ENCODE assay signal across 8 mouse cellular contexts in genomic region chr2:127207547-127208451, GRCm38 (mm10). TPM values are rescaled to one million over a fixed set of nuclear protein-coding genes. Genes with fewer than 3 reads are reported as not detected.
DNase-seq lines count a peak whose midpoint lies in the region; ATAC-seq and TF ChIP-seq lines count a peak whose summit lies in the region.

TSS of gene 1810024B03Rik (minus strand) at chr2:127208280.
TSS of gene Snrnp200 (plus strand) at chr2:127208386.

- peaks cover 9% of the 10 kb centered on the region for H3K4me1 ChIP-seq in embryonic facial prominence, embryonic 14.5 days (ENCODE audit: control insufficient read depth, insufficient read depth, low read length)
- H3K4me1 ChIP-seq in heart, adult 2 months (ENCODE audit: control insufficient read depth, insufficient read depth, low read length), result peaks cover 4% of the 10 kb centered on the region
- H3K4me1 ChIP-seq in limb, embryonic 13.5 days, result peaks cover 10% of the 10 kb centered on the region
- peaks cover 14% of the 10 kb centered on the region for H3K4me1 ChIP-seq in midbrain, embryonic 16.5 days (ENCODE audit: control insufficient read depth, insufficient read depth, low read length)

- H3K9ac ChIP-seq in embryonic facial prominence, embryonic 14.5 days (ENCODE audit: low read depth, low read length), result peak within 1 kb of the TSS; percentile 90
- H3K9ac ChIP-seq in heart, adult 2 months (ENCODE audit: low read depth, low read length), result peak within 1 kb of the TSS; percentile 86
- peak within 1 kb of the TSS; percentile 88 for H3K9ac ChIP-seq in limb, embryonic 13.5 days
- peak within 1 kb of the TSS; percentile 67 for H3K9ac ChIP-seq in midbrain, embryonic 16.5 days (ENCODE audit: low read depth, low read length)

- peak within 1 kb of the TSS; percentile 94 for H3K4me3 ChIP-seq in embryonic facial prominence, embryonic 14.5 days (ENCODE audit: low read depth, low read length)
- H3K4me3 ChIP-seq in heart, adult 2 months, result peak within 1 kb of the TSS; percentile 86
- peak within 1 kb of the TSS; percentile 92 for H3K4me3 ChIP-seq in limb, embryonic 13.5 days
- H3K4me3 ChIP-seq in midbrain, embryonic 16.5 days (ENCODE audit: low read depth, low read length), result peak within 1 kb of the TSS; percentile 58

- no peaks in the 10 kb centered on the region for H3K9me3 ChIP-seq in embryonic facial prominence, embryonic 14.5 days (ENCODE audit: control insufficient read depth, low read length)
- H3K9me3 ChIP-seq in limb, embryonic 13.5 days, result no peaks in the 10 kb centered on the region
- H3K9me3 ChIP-seq in midbrain, embryonic 16.5 days (replicated peaks; ENCODE audit: control insufficient read depth, low read length, poor library complexity, severe bottlenecking), result no peaks in the 10 kb centered on the region

- peaks cover 32% of the 10 kb centered on the region for H3K36me3 ChIP-seq in embryonic facial prominence, embryonic 14.5 days (ENCODE audit: control insufficient read depth, insufficient read depth, low read length)
- peaks cover 7% of the 10 kb centered on the region for H3K36me3 ChIP-seq in heart, adult 2 months (ENCODE audit: control insufficient read depth, insufficient read depth, low read length)
- H3K36me3 ChIP-seq in limb, embryonic 13.5 days, result peaks cover 33% of the 10 kb centered on the region
- H3K36me3 ChIP-seq in midbrain, embryonic 16.5 days (ENCODE audit: control insufficient read depth, insufficient read depth, low read length), result peaks cover 12% of the 10 kb centered on the region

- 11% methylated on average over 36 of the region's 36 CpGs for WGBS in embryonic facial prominence, embryonic 14.5 days
- 9% methylated on average over 36 of the region's 36 CpGs for WGBS in heart, adult 2 months
- 12% methylated on average over 36 of the region's 36 CpGs for WGBS in limb, embryonic 13.5 days
- WGBS in midbrain, embryonic 16.5 days, result 11% methylated on average over 36 of the region's 36 CpGs

- TF ChIP-seq EP300 in heart, adult 2 months (IDR thresholded peaks at IDR 0.05; ENCODE audit: insufficient read depth, low read depth, low read length), result 0 out of 2 replicates have a peak, but pooled peaks have one; percentile 56

- TF ChIP-seq CTCF in heart, adult 2 months (IDR thresholded peaks at IDR 0.05), result no peak

- H3K79me2 ChIP-seq in heart, adult 2 months (replicated peaks; ENCODE audit: control insufficient read depth, insufficient read depth, low read length), result peaks cover 2% of the 10 kb centered on the region

- ATAC-seq in embryonic facial prominence, embryonic 14.5 days (ENCODE audit: low read depth), result peak; percentile 100
- ATAC-seq in limb, embryonic 13.5 days (ENCODE audit: low FRiP score, low read depth), result peak; percentile 98
- ATAC-seq in midbrain, embryonic 16.5 days, result peak; percentile 99

- peak within 1 kb of the TSS; percentile 83 for H3K27ac ChIP-seq in embryonic facial prominence, embryonic 14.5 days (replicated peaks; ENCODE audit: low read depth, low read length)
- H3K27ac ChIP-seq in heart, adult 2 months, result peak within 1 kb of the TSS; percentile 87
- peak within 1 kb of the TSS; percentile 72; the same call in 1 of the 2 replicates for H3K27ac ChIP-seq in limb, embryonic 13.5 days
- H3K27ac ChIP-seq in midbrain, embryonic 16.5 days (ENCODE audit: low read length), result peak within 1 kb of the TSS; percentile 72

- intact Hi-C loops in heart, adult 2 months (cut with DNase I), result loop anchor here (1.0 to 10.0 kb wide), 6 partner anchors 25 to 273 kb away; partner anchors contain the start of genes Ap4e1, Blvra, Ciao1 and Sppl2a

- peak; percentile 100 for DNase-seq in 3T3-L1 (ENCODE audit: low read depth, low spot score)
- peak; percentile 76 to 83 for DNase-seq in adrenal gland, postnatal 4 days (ENCODE audit: low spot score in 2 of 2)
- DNase-seq in embryonic facial prominence, embryonic 14.5 days (ENCODE audit: low spot score), result peak; percentile 99
- peak; percentile 92 to 94 for DNase-seq in heart, adult 2 months
- DNase-seq in kidney, adult 8-10 months, result peak; percentile 96
- DNase-seq in spleen, postnatal 10 days (ENCODE audit: low spot score in 2 of 2), result peak; percentile 85 to 95

- peak; percentile 89 for TF ChIP-seq POLR2A in heart, adult 2 months (IDR thresholded peaks at IDR 0.05; ENCODE audit: insufficient read depth, low read depth, low read length)

- peak within 1 kb of the TSS; percentile 86 for H3K4me2 ChIP-seq in embryonic facial prominence, embryonic 14.5 days (ENCODE audit: low read depth, low read length)
- peak within 1 kb of the TSS; percentile 95 for H3K4me2 ChIP-seq in limb, embryonic 13.5 days (replicated peaks)
- H3K4me2 ChIP-seq in midbrain, embryonic 16.5 days (ENCODE audit: low read length), result peak within 1 kb of the TSS; percentile 89

- no peaks in the 10 kb centered on the region for H3K27me3 ChIP-seq in embryonic facial prominence, embryonic 14.5 days (replicated peaks; ENCODE audit: control insufficient read depth, insufficient read depth, low read length)
- H3K27me3 ChIP-seq in heart, adult 2 months (ENCODE audit: control insufficient read depth, insufficient read depth, low read length), result no peaks in the 10 kb centered on the region
- no peaks in the 10 kb centered on the region for H3K27me3 ChIP-seq in limb, embryonic 13.5 days
- no peaks in the 10 kb centered on the region for H3K27me3 ChIP-seq in midbrain, embryonic 16.5 days (ENCODE audit: control insufficient read depth, insufficient read depth, low read depth, low read length)

RNA-seq across cellular contexts. Expression of gene 1810024B03Rik, which starts in this region (rescaled TPM):
- total RNA-seq in adrenal gland, postnatal 4 days (2021), result 1 to 10 TPM; 1.9 to 3.2 TPM
- 1.8 and 2.5 TPM in 2 replicates for polyA plus RNA-seq in embryonic facial prominence, embryonic 14.5 days (2014; fragmentation: Nextera tagmentation; extraction: Ambion mirVana)
- total RNA-seq in heart, adult 2 months (2021), result under 1 TPM; 0.36 to 0.60 TPM
- polyA plus RNA-seq in heart, adult 2 months (2012; rRNA removed), result 0.94 TPM in 2 replicates
- polyA plus RNA-seq in limb, embryonic 13.5 days (2015; fragmentation: Nextera tagmentation; extraction: Ambion mirVana), result 2.3 and 2.4 TPM in 2 replicates
- 0.76 and 0.80 TPM in 2 replicates for polyA plus RNA-seq in midbrain, embryonic 16.5 days (2015; fragmentation: Nextera tagmentation; extraction: Ambion mirVana)

RNA-seq across cellular contexts. Expression of gene Snrnp200, which starts in this region (rescaled TPM):
- 10 to 100 TPM; 86.1 to 96.0 TPM for total RNA-seq in adrenal gland, postnatal 4 days (2021)
- polyA plus RNA-seq in embryonic facial prominence, embryonic 14.5 days (2014; fragmentation: Nextera tagmentation; extraction: Ambion mirVana), result 54.6 and 68.6 TPM in 2 replicates
- 10 to 100 TPM; 59.3 to 69.5 TPM for total RNA-seq in heart, adult 2 months (2021)
- 34.0 and 58.7 TPM in 2 replicates for polyA plus RNA-seq in heart, adult 2 months (2012; rRNA removed)
- polyA plus RNA-seq in limb, embryonic 13.5 days (2015; fragmentation: Nextera tagmentation; extraction: Ambion mirVana), result 66.9 and 70.0 TPM in 2 replicates
- 52.1 and 55.5 TPM in 2 replicates for polyA plus RNA-seq in midbrain, embryonic 16.5 days (2015; fragmentation: Nextera tagmentation; extraction: Ambion mirVana)

Comparison
In these comparisons a context has a peak if more than half of its experiments do, and no peak if none do; other contexts are left out.
1. Peak in every context shown above with its lines: DNase-seq, ATAC-seq, H3K4me3 ChIP-seq and H3K27ac ChIP-seq.